Mouse (Mus musculus): Measurements from ENCODE around the gene Prkd2.

GRCm38 (mm10) chr7:16851636-16852035 lies 8.9 kb downstream of the Prkd2 start:
- TF ChIP-seq CTCF (IDR thresholded peaks at IDR 0.05; ENCODE audit: borderline replicate concordance, control insufficient read depth, extremely low read depth, insufficient read depth, low read length, poor library complexity) = no peak
- TF ChIP-seq POLR2A (IDR thresholded peaks at IDR 0.05; ENCODE audit: control insufficient read depth, extremely low read depth, insufficient read depth, low read length, poor library complexity) = no peak
